Mouse (Mus musculus) C2C12 (cell line): ENCODE measurements around the gene Ppp6r1.

Experiments
- CEBPB ChIP-seq: IDR thresholded peaks from one replicate; pipeline ENCODE4 v1.6.1; 2011; ENCODE audit warnings: low read depth, mild to moderate bottlenecking, control low read depth, moderate library complexity
- CTCF ChIP-seq: IDR thresholded peaks from one replicate; pipeline ENCODE4 v1.5.1; 2011; ENCODE audit not compliant: control insufficient read depth, insufficient read depth, insufficient read length
- MAX ChIP-seq: IDR thresholded peaks from one replicate; pipeline ENCODE4 v1.6.1; 2011; ENCODE audit warnings: mild to moderate bottlenecking, control low read depth
- MYOG ChIP-seq: IDR thresholded peaks from one replicate; pipeline ENCODE4 v1.6.1; 2011; ENCODE audit not compliant: control insufficient read depth, insufficient read length; ENCODE audit errors: extremely low read depth

- TF ChIP-seq MAX (no peak), CTCF (no peak), CEBPB (no peak), MYOG (no peak)
Observed at GRCm38 (mm10) chr7:4670655-4671255, 11.9 kb upstream of the Ppp6r1 start.
